Mouse (Mus musculus) liver, embryonic 11.5 days (tissue): ENCODE results near the gene Cuedc1. TPM values are rescaled to one million over a fixed set of nuclear protein-coding genes. Genes with fewer than 3 reads are reported as not detected.
A peak's percentile ranks its signal among the peaks of the same experiment; 100 is the strongest.

Source experiments
- ATAC-seq: fragments of 200-750 bp; cut with Nextera tagmentation; replicated peaks from 2 replicates; pipeline ENCODE4 v1.8.0; 2017; ENCODE audit warnings: moderate number of reproducible peaks, mild to moderate bottlenecking, moderate TSS enrichment, moderate library complexity; ENCODE audit not compliant: low FRiP score
- DNase-seq: peaks from one replicate; pipeline ENCODE4 v3.0.0-alpha.2; 2017; ENCODE audit warnings: low spot score
- H3K27ac ChIP-seq: fragments of 300-500 bp; sonication (generic); 2 replicates; pipeline ENCODE4 v1.5.1; 2014; ENCODE audit warnings: mild to moderate bottlenecking, low read depth, low read length, control low read depth
- H3K27me3 ChIP-seq: fragments of 300-500 bp; sonication (generic); replicated peaks from 2 replicates; pipeline ENCODE4 v1.6.1; 2014; ENCODE audit warnings: low read length, mixed read lengths; ENCODE audit not compliant: control insufficient read depth, insufficient read depth
- H3K36me3 ChIP-seq: fragments of 300-500 bp; sonication (generic); 2 replicates; pipeline ENCODE4 v1.6.1; 2014; ENCODE audit warnings: mild to moderate bottlenecking, low read length, moderate library complexity, mixed read lengths; ENCODE audit not compliant: control insufficient read depth, insufficient read depth
- H3K4me1 ChIP-seq: fragments of 300-500 bp; sonication (generic); replicated peaks from 2 replicates; pipeline ENCODE4 v1.6.1; 2014; ENCODE audit warnings: low read length, mixed read lengths; ENCODE audit not compliant: control insufficient read depth, insufficient read depth
- H3K4me2 ChIP-seq: fragments of 300-500 bp; sonication (generic); 2 replicates; pipeline ENCODE4 v1.6.1; 2014; ENCODE audit warnings: mild to moderate bottlenecking, control low read depth, moderate library complexity
- H3K4me3 ChIP-seq: fragments of 300-500 bp; sonication (generic); 2 replicates; pipeline ENCODE4 v1.5.1; 2014; ENCODE audit warnings: low read depth, low read length, control low read depth
- H3K9ac ChIP-seq: fragments of 300-500 bp; sonication (generic); 2 replicates; pipeline ENCODE4 v1.6.1; 2014; ENCODE audit warnings: low read depth, low read length, control low read depth
- H3K9me3 ChIP-seq: fragments of 300-500 bp; sonication (generic); 2 replicates; pipeline ENCODE4 v1.6.1; 2016; ENCODE audit warnings: low read length, inconsistent platforms, mixed read lengths; ENCODE audit not compliant: control insufficient read depth
- WGBS: fragments of 180-500 bp; shearing (Covaris S2); extraction: QIAGEN DNeasy Blood & Tissue Kit; methylation state at CpG from one replicate; pipeline ENCODE4 v1.1.7; 2014; 5-methylcytosine and 5-hydroxymethylcytosine counted together
- polyA plus RNA-seq: library from polyadenylated mRNA; unstranded; fragments of >200 nt; fragmentation: Nextera tagmentation; extraction: Ambion mirVana; gene quantifications from 2 replicates; pipeline ENCODE4 v1.2.1, GENCODE M21; 2014

The Cuedc1 gene
- polyA plus RNA-seq, 1 experiment from 2014 or later = 6.9 TPM

DNA sequence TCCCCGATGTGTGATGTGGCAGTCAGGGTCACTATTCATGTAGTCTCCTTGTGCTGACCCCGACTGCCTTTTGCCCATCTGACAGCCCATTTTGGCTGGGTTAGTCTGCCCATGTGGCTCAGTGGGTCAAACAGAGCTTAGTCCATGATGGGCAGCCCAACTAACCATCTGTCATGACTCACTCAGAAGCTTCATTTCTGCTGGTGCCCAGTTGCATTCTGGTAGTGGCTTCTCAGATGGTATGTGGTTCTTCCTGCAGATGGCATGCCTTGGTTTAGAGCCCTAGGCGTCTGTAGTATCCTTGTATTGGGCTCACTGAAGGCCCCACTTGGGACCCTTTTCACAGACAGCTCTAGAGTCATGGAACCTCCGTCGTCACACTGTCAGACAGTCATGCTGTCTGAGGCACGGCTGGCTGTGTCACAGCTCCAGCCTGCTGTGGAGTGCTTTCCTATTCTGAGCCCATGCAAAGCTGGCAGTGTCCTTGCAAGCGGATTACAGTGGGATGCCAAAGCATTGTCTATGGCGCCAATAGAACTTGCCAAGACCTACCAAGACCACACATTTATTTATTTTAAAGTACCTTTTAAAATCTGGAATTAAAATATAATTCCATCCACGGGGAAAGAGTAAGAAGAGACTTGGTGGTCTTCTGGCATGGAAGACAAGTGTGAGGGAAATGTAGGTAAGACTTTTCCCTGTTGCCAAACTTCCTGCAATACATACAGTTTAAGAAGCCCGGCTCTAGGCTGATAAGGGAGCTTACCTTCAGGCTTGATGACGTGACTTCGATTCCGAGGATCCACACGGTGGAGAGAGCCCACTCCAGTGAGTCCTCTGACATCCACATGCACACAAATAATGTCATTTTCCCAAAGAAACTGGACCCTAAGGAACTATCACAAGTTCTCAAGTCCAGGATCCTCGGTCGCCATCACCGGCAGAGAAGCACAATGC is 129.4 kb downstream of the Cuedc1 start:
- 81% methylated on average over 17 of the region's 17 CpGs for WGBS

DNA sequence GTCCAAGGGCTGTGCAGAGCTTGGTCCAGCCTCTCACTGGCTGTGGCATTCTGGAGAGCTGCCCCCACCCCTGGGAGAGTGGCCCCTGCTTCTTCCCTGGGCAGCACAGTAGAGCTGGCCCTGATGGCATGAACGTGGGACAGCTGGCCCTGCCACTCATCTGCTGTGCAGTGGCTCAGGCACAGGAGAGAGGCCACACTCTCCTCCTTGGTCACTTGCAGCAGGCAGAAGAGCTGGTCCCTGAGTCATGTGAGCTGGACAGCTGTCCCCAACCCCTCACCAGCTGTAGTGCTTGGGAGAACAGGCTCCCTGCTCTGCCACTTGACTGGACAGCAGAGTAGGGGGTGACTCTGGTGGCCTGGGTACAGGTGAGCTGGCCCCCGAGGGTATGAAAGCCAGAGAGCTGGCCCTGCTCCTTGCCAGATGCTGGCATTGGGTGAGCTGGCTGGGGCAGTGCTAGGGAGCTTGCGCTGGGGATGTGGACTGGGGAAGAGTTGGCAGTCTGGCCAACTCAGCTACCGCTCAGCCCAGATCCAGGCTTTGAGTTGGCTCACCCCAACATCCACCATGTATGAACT is 133.4 kb downstream of the Cuedc1 start:
- H3K4me2 ChIP-seq = no peak overlapping the region
- H3K27ac ChIP-seq = no peak overlapping the region
- no peak overlapping the region for H3K9ac ChIP-seq
- ATAC-seq (no peak), DNase-seq (no peak)
- H3K4me3 ChIP-seq = no peak overlapping the region
- peaks cover 12% of the 10 kb centered on the region for H3K4me1 ChIP-seq
- H3K27me3 ChIP-seq = 0 out of 2 replicates have a peak, but pooled peaks cover 2% of the 10 kb centered on the region
- H3K9me3 ChIP-seq = no peaks in the 10 kb centered on the region
- WGBS = 81% methylated on average over 4 of the region's 4 CpGs
- H3K36me3 ChIP-seq = no peaks in the 10 kb centered on the region

More for the DNA sequence above, 129.4 kb downstream of the Cuedc1 start:
- H3K4me3 ChIP-seq = no peak overlapping the region
- no peak overlapping the region for H3K9ac ChIP-seq
- ATAC-seq = no peak
- no peak for DNase-seq
- H3K4me1 ChIP-seq = no peaks in the 10 kb centered on the region
- no peaks in the 10 kb centered on the region for H3K9me3 ChIP-seq
- H3K36me3 ChIP-seq = no peaks in the 10 kb centered on the region
- H3K27ac ChIP-seq = no peak overlapping the region
- H3K27me3 ChIP-seq = 0 out of 2 replicates have a peak, but pooled peaks cover 2% of the 10 kb centered on the region
- no peak overlapping the region for H3K4me2 ChIP-seq

DNA sequence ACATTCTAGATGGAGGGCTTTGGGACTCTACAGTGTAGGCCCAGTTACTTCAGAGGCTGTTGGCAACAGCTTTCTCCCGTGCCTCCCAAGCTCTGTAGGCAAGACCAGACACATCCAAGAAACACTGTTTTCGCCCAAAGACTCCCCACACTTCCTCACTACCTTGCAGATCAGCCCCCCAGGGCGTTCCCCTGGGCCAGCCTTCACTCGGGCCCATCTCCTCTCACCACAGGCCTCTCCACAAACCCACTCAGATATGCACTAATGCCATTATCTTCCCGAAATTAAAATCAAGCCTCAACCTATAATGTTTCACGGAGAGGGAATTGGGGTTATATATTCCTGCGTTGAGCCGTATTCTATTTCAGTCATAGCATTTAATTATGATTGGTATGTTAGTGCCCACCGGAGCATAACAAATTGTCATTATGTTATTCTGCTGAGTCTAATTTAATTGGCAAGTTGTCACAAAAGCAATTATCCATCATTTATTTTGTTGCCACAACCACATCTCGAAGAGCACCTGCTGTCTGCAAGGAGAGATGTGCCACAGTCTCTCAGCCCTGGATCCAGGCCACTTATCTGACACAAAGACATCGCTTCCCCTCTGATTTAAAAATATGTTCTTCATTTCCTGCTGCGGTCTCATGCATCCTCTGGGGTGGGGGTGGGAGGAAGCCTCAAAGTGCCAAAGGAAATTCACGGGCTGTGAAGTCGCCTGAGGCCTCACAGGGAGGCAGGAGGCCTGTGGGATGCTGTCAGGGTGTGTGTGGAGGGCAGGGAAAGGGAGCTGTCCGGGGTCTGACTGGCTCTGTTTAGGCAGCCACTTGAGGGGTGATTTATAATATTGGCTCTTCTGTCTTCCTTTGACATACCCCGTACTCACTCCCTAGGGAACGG is 135.9 kb downstream of the Cuedc1 start:
- Histone ChIP-seq H3K9me3 (no peaks in the 10 kb centered on the region), H3K27ac (no peak overlapping the region; the same call in 1 of the 2 replicates), H3K4me1 (peaks cover 12% of the 10 kb centered on the region), H3K36me3 (no peaks in the 10 kb centered on the region), H3K4me2 (peak overlapping the region; percentile 4; the same call in 1 of the 2 replicates), H3K9ac (no peak overlapping the region), H3K27me3 (0 out of 2 replicates have a peak, but pooled peaks cover 2% of the 10 kb centered on the region), H3K4me3 (no peak overlapping the region)
- ATAC-seq (peak; percentile 8; the same call in 1 of the 2 replicates), DNase-seq (no peak)
- 33% methylated on average over 17 of the region's 17 CpGs for WGBS

DNA sequence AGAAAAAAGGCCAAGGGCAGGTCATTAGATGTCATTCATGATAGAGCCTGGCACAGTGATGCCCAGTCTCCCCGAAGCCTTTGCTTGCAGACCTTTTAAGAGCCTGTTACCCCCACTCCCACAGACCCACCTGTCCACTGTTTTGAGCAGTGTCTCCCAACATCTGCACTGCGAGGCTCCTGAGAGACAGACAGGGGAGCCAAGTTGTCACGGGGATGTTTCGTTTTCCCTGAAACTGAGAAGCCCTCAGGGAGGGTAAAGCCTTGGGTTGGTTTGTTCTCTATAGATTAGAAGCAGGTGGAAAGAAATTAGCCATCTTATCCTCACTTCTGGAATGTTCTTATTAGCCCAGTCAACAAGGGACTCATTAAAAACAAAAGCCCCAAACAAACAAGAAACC is 136.9 kb downstream of the Cuedc1 start:
- Histone ChIP-seq H3K4me2 (peak overlapping the region; percentile 50), H3K27ac (no peak overlapping the region; the same call in 1 of the 2 replicates), H3K9ac (no peak overlapping the region), H3K9me3 (no peaks in the 10 kb centered on the region), H3K27me3 (0 out of 2 replicates have a peak, but pooled peaks cover 2% of the 10 kb centered on the region), H3K36me3 (no peaks in the 10 kb centered on the region), H3K4me3 (no peak overlapping the region), H3K4me1 (peaks cover 12% of the 10 kb centered on the region)
- 35% methylated on average over 4 of the region's 4 CpGs for WGBS
- no peak for ATAC-seq
- no peak for DNase-seq

DNA sequence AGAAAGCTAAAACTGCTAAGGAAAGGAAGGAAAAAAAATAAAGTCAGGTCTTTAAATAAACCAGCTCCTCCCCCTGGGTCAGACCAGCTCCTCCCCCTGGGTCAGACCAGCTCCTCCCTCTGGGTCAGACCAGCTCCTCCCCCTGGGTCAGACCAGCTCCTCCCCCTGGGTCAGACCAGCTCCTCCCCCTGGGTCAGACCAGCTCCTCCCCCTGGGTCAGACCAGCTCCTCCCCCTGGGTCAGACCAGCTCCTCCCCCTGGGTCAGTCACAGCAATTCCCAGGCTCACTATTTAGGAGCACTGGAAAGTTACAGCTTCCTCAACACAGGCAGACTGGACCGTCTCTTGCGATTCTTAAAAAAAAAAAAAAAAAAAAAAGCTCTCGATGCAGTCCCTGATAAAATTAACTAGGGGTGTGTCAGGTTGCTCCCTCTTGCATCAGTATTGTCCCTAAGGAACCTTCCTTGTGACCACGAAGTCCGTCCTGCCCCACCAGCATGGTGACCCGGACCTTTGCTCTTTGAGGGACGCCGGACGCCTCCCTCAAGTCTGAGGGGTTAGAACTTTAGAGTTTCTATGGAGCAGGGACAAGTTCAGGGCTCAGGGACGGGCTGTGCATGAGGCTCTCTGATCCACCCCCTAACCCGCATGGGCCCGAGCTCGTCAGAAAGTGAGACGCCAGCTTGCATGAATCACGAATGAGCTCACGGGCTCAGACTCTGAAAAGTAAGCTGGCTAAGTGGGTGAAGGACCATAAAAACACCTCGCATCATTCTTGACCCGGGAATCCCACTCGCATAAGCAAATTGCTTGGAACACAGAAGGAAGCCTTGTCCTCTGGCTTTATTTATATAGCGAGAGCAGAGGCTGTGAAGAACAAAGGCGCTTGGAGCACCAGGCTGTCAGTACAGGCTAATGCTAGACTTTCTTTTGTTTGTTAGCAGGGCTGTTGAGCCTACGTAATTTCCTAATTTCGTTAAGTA is 137.7 kb downstream of the Cuedc1 start:
- ATAC-seq (peak; percentile 53), DNase-seq (no peak)
- Histone ChIP-seq H3K27me3 (0 out of 2 replicates have a peak, but pooled peaks cover 2% of the 10 kb centered on the region), H3K27ac (peak overlapping the region; percentile 43; the same call in 1 of the 2 replicates), H3K36me3 (no peaks in the 10 kb centered on the region), H3K4me2 (peak overlapping the region; percentile 54), H3K4me1 (peaks cover 12% of the 10 kb centered on the region), H3K9me3 (no peaks in the 10 kb centered on the region), H3K9ac (peak overlapping the region; percentile 44; the same call in 1 of the 2 replicates), H3K4me3 (no peak overlapping the region)
- 25% methylated on average over 23 of the region's 23 CpGs for WGBS

DNA sequence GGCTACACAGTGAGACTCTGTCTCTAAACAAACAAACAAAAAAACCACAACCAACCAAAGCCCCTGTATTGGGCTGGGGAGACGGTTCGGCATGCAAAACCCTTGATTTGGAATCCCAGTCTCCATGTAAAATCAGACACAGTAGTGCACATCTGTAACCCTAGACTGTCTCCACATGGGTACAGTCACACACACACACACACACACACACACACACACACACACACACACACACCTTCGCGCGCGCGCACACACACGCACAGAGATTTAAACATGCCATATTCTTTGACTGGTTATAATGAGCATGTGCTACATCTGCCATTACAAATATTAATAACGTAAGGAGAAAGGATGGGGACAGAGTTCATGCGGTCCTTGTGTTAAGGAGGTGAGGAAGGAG is 142.4 kb downstream of the Cuedc1 start:
- no peak overlapping the region for H3K4me2 ChIP-seq
- H3K4me1 ChIP-seq = peaks cover 11% of the 10 kb centered on the region; the same call in 1 of the 2 replicates
- H3K4me3 ChIP-seq = no peak overlapping the region
- no peaks in the 10 kb centered on the region for H3K36me3 ChIP-seq
- no peaks in the 10 kb centered on the region for H3K9me3 ChIP-seq
- 86% methylated on average over 10 of the region's 10 CpGs for WGBS
- H3K27me3 ChIP-seq = no peaks in the 10 kb centered on the region
- no peak overlapping the region for H3K27ac ChIP-seq
- DNase-seq (no peak), ATAC-seq (no peak)
- H3K9ac ChIP-seq = no peak overlapping the region

DNA sequence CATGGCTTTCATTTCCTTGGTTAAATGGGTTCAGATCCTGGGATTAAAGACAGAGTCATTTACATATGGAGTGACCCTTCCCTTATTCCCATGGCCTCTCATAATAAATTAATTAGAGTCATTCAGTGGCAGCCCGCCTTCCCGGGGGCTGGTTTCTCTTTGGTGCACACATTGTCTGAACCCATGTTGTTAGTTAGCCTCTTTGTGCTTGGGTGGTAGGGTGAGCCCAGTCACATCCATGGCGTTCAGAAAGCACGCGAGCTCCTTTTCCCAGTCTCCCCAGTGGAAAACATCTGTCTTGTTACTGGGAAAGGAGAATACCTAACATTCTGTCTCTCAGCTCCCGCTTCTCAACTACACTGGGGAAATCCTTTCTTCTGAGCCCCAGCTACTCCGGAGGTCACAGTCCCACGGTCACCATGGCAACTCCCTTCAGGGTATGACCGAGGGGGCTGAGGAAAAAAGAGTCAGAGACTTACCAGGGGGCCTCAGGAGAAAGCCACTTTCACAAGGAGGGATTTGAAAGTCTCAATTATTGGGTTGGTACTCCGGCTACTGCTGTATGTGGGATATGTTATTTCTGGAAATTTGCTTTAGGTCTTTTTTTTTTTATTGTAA is 143.0 kb downstream of the Cuedc1 start:
- no peak for DNase-seq
- H3K27me3 ChIP-seq = no peaks in the 10 kb centered on the region
- ATAC-seq = no peak
- H3K4me2 ChIP-seq = no peak overlapping the region
- H3K4me3 ChIP-seq = no peak overlapping the region
- H3K9me3 ChIP-seq = no peaks in the 10 kb centered on the region
- H3K4me1 ChIP-seq = peaks cover 8% of the 10 kb centered on the region; the same call in 1 of the 2 replicates
- no peak overlapping the region for H3K9ac ChIP-seq
- WGBS = 36% methylated on average over 10 of the region's 10 CpGs
- H3K27ac ChIP-seq = no peak overlapping the region
- no peaks in the 10 kb centered on the region for H3K36me3 ChIP-seq
